Mouse (Mus musculus) ES-CJ7 (cell line): ENCODE measurements at regions not wholly inside any gene's neighbourhood (a gene's known extent, or its start where the extent isn't known, plus 50 kb on each side); places are given as distances from the start of the nearest gene placed in this dataset.
A peak's percentile ranks its signal among the peaks of the same experiment; 100 is the strongest.

ENCODE experiments used
- DNase-seq: peaks from one replicate; pipeline ENCODE4 v3.0.0; 2011; ENCODE audit warnings: low read depth, low spot score

GRCm38 (mm10) chr5:44416844-44417589 lies 190.6 kb upstream of the Tapt1 start:
- DNase-seq: no peak

- no peak for DNase-seq
These were observed 188.0 kb upstream of the Tapt1 start for GRCm38 (mm10) chr5:44414441-44414840.

- no peak for DNase-seq
These were observed 176.9 kb upstream of the Tapt1 start for GRCm38 (mm10) chr5:44403300-44403699.

- no peak for DNase-seq
These were observed 174.3 kb upstream of the Tapt1 start for GRCm38 (mm10) chr5:44400573-44401332.

- no peak for DNase-seq
These were observed 160.9 kb upstream of the Tapt1 start for GRCm38 (mm10) chr5:44387237-44387810.

- no peak for DNase-seq
These were observed 159.8 kb upstream of the Tapt1 start for GRCm38 (mm10) chr5:44386176-44386575.

GRCm38 (mm10) chr5:44383049-44383448 lies 156.6 kb upstream of the Tapt1 start:
- no peak for DNase-seq

- DNase-seq: no peak
These were observed 143.6 kb upstream of the Tapt1 start for GRCm38 (mm10) chr5:44370006-44370405.

GRCm38 (mm10) chr5:44352324-44352723 lies 125.9 kb upstream of the Tapt1 start:
- DNase-seq: no peak

- DNase-seq: no peak
These were observed 115.1 kb upstream of the Tapt1 start for GRCm38 (mm10) chr5:44341457-44342014.

GRCm38 (mm10) chr5:44338662-44339061 lies 112.2 kb upstream of the Tapt1 start:
- no peak for DNase-seq

GRCm38 (mm10) chr5:44335756-44336155 lies 109.3 kb upstream of the Tapt1 start:
- no peak for DNase-seq

GRCm38 (mm10) chr5:44319626-44320025 lies 93.2 kb upstream of the Tapt1 start:
- no peak for DNase-seq

- DNase-seq: no peak
These were observed 80.5 kb upstream of the Tapt1 start for GRCm38 (mm10) chr5:44306769-44307557.

GRCm38 (mm10) chr5:44303886-44304855 lies 77.7 kb upstream of the Tapt1 start:
- DNase-seq: peak; percentile 60

- DNase-seq: peak; percentile 70
These were observed 58.0 kb upstream of the Tapt1 start for GRCm38 (mm10) chr5:44284384-44284783.
